Mouse (Mus musculus): Measurements from ENCODE around the gene Adcy1. TPM values are rescaled to one million over a fixed set of nuclear protein-coding genes. Genes with fewer than 3 reads are reported as not detected.

Adcy1 gene
- 0.40 and 0.52 TPM in 2 replicates for polyA plus RNA-seq (2015; fragmentation: Nextera tagmentation; extraction: Ambion mirVana)

DNA sequence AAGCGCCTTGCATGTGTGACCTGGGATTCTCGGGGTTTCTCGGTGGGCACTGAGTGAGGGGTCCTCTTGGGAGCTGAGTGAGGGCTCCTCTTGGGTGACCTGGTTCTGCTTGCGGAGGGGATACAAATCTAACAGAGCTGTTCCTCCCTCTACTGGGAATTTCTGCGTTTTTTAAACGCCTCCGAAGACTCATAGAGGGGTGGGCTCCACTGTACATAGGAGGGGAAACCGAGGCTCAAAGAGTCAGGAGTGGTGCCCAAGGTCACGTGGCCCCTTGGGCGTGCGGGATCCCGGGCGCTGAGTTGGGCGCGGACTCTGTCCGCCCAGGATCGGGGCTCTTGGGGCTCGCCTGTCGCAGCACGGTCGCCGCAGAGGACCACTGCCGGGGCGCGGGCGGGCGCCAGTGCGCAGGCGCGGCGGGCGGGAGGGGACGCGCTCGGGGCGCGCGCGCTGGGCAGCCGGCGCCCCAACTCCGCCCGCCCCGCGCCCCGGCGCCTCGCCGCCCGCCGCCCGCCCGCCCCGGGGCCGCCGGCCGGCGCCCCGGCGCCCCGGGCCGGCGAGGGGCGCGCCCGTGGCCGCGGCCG is at the start of gene Adcy1:
Gene Adcy1 (plus strand): TSS at position 489 of the 584 bp plus-strand sequence.
- H3K4me2 ChIP-seq (replicated peaks; ENCODE audit: low read depth) = peak within 1 kb of the TSS; percentile 89
- H3K27ac ChIP-seq (ENCODE audit: low read depth, low read length) = no peak within 1 kb of the TSS
- no peaks in the 10 kb centered on the region for H3K9me3 ChIP-seq (ENCODE audit: control insufficient read depth)
- H3K27me3 ChIP-seq (replicated peaks; ENCODE audit: control insufficient read depth, insufficient read depth, low read length) = peaks cover 35% of the 10 kb centered on the region
- TF ChIP-seq CTCF (IDR thresholded peaks at IDR 0.05; ENCODE audit: low read depth) = no peak
- ATAC-seq = no peak
- no peak within 1 kb of the TSS for H3K9ac ChIP-seq (ENCODE audit: low read depth, low read length)
- WGBS = under 1% methylated on average over 28 of the region's 69 CpGs
- no peaks in the 10 kb centered on the region for H3K36me3 ChIP-seq (ENCODE audit: control insufficient read depth, insufficient read depth)
- 0 out of 2 replicates have a peak, but pooled peaks cover 3% of the 10 kb centered on the region for H3K4me1 ChIP-seq (replicated peaks; ENCODE audit: control insufficient read depth, insufficient read depth, low read length)
- peak within 1 kb of the TSS; percentile 46 for H3K4me3 ChIP-seq (ENCODE audit: low read depth, low read length)

DNA sequence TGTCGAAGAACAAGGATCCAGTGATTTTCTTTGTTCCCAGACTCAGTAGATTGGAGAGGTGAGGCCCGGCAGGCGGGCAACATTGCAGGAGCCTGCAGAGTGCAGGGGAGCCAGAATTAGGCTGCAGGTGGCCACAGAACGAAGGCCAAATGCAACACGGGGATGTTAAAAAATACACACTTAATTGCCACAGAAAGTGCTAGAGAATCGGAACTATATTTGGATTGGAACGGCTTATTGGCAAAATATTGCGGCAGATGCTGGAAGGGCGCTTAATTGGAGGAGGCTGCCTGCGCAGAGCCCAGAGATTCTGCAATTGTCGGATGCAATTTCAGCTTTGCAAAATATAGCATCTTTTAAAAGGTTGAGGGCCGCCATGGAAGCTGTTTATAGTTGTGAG is 46.4 kb upstream of the Adcy1 start:
- 89% methylated on average over 12 of the region's 12 CpGs for WGBS
- no peaks in the 10 kb centered on the region for H3K9me3 ChIP-seq (ENCODE audit: control insufficient read depth)
- H3K27me3 ChIP-seq (replicated peaks; ENCODE audit: control insufficient read depth, insufficient read depth, low read length) = no peaks in the 10 kb centered on the region
- no peak overlapping the region for H3K27ac ChIP-seq (ENCODE audit: low read depth, low read length)
- no peak overlapping the region for H3K4me3 ChIP-seq (ENCODE audit: low read depth, low read length)
- no peaks in the 10 kb centered on the region for H3K4me1 ChIP-seq (replicated peaks; ENCODE audit: control insufficient read depth, insufficient read depth, low read length)
- H3K36me3 ChIP-seq (ENCODE audit: control insufficient read depth, insufficient read depth) = no peaks in the 10 kb centered on the region
- H3K9ac ChIP-seq (ENCODE audit: low read depth, low read length) = no peak overlapping the region
- ATAC-seq = no peak
- no peak for TF ChIP-seq CTCF (IDR thresholded peaks at IDR 0.05; ENCODE audit: low read depth)
- no peak overlapping the region for H3K4me2 ChIP-seq (replicated peaks; ENCODE audit: low read depth)

DNA sequence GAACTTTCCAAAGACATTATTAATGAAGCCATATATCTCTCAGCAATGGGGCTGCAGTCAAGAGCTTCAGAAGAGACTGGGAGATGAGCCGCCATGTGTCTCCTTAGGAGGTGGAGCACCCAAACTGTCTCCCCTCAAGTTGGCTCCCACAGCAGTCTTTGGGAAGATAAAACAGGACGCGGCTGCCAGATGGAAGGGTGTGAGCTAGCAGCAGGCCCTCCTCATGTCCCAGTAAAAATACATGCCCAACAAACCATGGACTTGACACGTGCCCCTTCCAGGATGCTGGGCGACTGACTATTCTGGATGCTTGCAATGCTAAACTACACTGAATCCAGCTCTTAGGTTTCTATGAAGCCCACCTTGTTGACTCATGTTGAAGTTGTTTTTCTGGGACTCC is 45.2 kb upstream of the Adcy1 start:
- Histone ChIP-seq H3K36me3 (ENCODE audit: control insufficient read depth, insufficient read depth) (no peaks in the 10 kb centered on the region), H3K27ac (ENCODE audit: low read depth, low read length) (no peak overlapping the region), H3K4me2 (replicated peaks; ENCODE audit: low read depth) (no peak overlapping the region), H3K9ac (ENCODE audit: low read depth, low read length) (no peak overlapping the region), H3K9me3 (ENCODE audit: control insufficient read depth) (no peaks in the 10 kb centered on the region), H3K4me3 (ENCODE audit: low read depth, low read length) (no peak overlapping the region), H3K4me1 (replicated peaks; ENCODE audit: control insufficient read depth, insufficient read depth, low read length) (no peaks in the 10 kb centered on the region), H3K27me3 (replicated peaks; ENCODE audit: control insufficient read depth, insufficient read depth, low read length) (no peaks in the 10 kb centered on the region)
- no peak for TF ChIP-seq CTCF (IDR thresholded peaks at IDR 0.05; ENCODE audit: low read depth)
- no peak for ATAC-seq
- 92% methylated on average over 5 of the region's 5 CpGs for WGBS

DNA sequence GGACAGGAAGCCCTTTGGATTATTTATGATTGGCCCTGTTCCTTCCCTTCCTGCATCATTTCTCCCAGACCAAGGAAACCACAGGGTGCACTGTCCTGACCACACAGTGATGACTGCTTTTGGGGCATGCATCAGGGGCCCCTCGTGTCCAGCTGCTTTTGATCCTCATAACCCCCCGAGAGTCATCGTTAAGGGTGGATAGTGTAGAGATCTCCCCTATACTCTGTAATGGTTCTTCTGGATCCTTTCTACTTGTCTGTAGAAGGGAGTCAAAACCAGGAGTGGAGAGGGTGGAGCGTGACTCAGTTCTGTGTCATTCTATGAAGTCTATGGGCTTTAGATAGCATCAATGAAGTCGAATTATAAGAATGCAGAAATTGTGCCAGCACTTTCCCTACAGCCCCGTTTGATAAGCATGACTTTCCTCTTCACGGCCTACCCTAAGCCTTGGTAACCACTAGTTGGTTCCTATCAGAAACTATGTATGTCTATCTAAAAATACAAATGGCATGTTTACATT is 44.2 kb upstream of the Adcy1 start:
- Histone ChIP-seq H3K4me2 (replicated peaks; ENCODE audit: low read depth) (no peak overlapping the region), H3K4me3 (ENCODE audit: low read depth, low read length) (no peak overlapping the region), H3K9ac (ENCODE audit: low read depth, low read length) (no peak overlapping the region), H3K27ac (ENCODE audit: low read depth, low read length) (no peak overlapping the region), H3K9me3 (ENCODE audit: control insufficient read depth) (no peaks in the 10 kb centered on the region), H3K4me1 (replicated peaks; ENCODE audit: control insufficient read depth, insufficient read depth, low read length) (no peaks in the 10 kb centered on the region), H3K36me3 (ENCODE audit: control insufficient read depth, insufficient read depth) (no peaks in the 10 kb centered on the region), H3K27me3 (replicated peaks; ENCODE audit: control insufficient read depth, insufficient read depth, low read length) (no peaks in the 10 kb centered on the region)
- WGBS = 86% methylated on average over 7 of the region's 7 CpGs
- TF ChIP-seq CTCF (IDR thresholded peaks at IDR 0.05; ENCODE audit: low read depth) = no peak
- ATAC-seq = no peak

DNA sequence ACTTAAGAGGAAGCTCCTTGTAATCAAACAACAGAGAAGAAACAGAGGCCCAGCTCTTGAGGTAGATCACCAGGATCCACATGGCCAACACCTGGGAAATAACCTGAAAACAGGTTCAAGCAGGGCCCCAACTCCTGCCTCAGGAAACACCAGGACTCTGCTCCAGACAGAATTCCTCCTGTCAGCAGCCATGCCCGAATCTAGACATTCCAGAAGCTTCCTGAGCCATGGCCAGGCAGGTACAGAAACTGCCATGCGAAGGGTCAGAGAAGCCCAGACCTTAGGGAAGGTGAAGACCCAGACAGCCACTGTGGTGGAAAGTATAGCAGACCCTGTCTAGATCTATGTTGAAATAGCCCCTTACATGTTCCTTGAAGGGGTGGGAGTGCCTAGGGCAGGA is 30.2 kb upstream of the Adcy1 start:
- no peak overlapping the region for H3K4me3 ChIP-seq (ENCODE audit: low read depth, low read length)
- H3K4me1 ChIP-seq (replicated peaks; ENCODE audit: control insufficient read depth, insufficient read depth, low read length) = no peaks in the 10 kb centered on the region
- H3K9ac ChIP-seq (ENCODE audit: low read depth, low read length) = no peak overlapping the region
- H3K4me2 ChIP-seq (replicated peaks; ENCODE audit: low read depth) = no peak overlapping the region
- no peaks in the 10 kb centered on the region for H3K36me3 ChIP-seq (ENCODE audit: control insufficient read depth, insufficient read depth)
- H3K27ac ChIP-seq (ENCODE audit: low read depth, low read length) = no peak overlapping the region
- ATAC-seq = no peak
- TF ChIP-seq CTCF (IDR thresholded peaks at IDR 0.05; ENCODE audit: low read depth) = no peak
- H3K9me3 ChIP-seq (ENCODE audit: control insufficient read depth) = no peaks in the 10 kb centered on the region
- no peaks in the 10 kb centered on the region for H3K27me3 ChIP-seq (replicated peaks; ENCODE audit: control insufficient read depth, insufficient read depth, low read length)
- 74% methylated on average over 2 of the region's 2 CpGs for WGBS

DNA sequence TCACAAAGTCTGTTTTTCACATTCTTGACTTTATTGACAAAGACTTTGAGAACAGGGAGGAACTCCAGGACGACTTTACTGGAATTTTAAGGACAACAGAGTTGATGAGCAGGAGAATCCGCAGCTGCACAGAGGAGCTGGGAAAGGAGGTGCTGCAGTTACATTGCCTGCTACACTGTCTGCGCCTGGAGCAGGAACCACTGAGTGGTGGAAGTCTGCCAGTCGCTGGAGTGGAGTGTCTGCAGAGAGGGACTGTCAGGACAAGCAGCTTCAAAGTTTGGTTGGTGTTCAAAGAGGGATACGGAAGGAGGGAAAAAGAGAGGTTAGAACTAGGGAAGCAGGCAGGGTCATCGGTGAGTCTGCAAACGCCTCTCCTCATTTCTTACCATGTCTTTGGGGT is 23.6 kb upstream of the Adcy1 start:
- no peak for ATAC-seq

More for the DNA sequence above, 23.6 kb upstream of the Adcy1 start:
- no peaks in the 10 kb centered on the region for H3K27me3 ChIP-seq (replicated peaks; ENCODE audit: control insufficient read depth, insufficient read depth, low read length)
- H3K36me3 ChIP-seq (ENCODE audit: control insufficient read depth, insufficient read depth) = no peaks in the 10 kb centered on the region
- H3K4me3 ChIP-seq (ENCODE audit: low read depth, low read length) = no peak overlapping the region
- H3K4me1 ChIP-seq (replicated peaks; ENCODE audit: control insufficient read depth, insufficient read depth, low read length) = no peaks in the 10 kb centered on the region
- TF ChIP-seq CTCF (IDR thresholded peaks at IDR 0.05; ENCODE audit: low read depth) = no peak
- 34% methylated on average over 7 of the region's 7 CpGs for WGBS
- H3K4me2 ChIP-seq (replicated peaks; ENCODE audit: low read depth) = no peak overlapping the region
- H3K9ac ChIP-seq (ENCODE audit: low read depth, low read length) = no peak overlapping the region
- H3K9me3 ChIP-seq (ENCODE audit: control insufficient read depth) = no peaks in the 10 kb centered on the region
- H3K27ac ChIP-seq (ENCODE audit: low read depth, low read length) = no peak overlapping the region
